Mouse (Mus musculus): ENCODE results near the gene 6430628N08Rik. TPM values are rescaled to one million over a fixed set of nuclear protein-coding genes. Genes with fewer than 3 reads are reported as not detected.
A peak's percentile ranks its signal among the peaks of the same experiment; 100 is the strongest.

The 6430628N08Rik gene
- not detected in 2 replicates for polyA plus RNA-seq (2012; rRNA removed)
- polyA plus RNA-seq (2014; fragmentation: Nextera tagmentation; extraction: Ambion mirVana) = not detected in 2 replicates

DNA sequence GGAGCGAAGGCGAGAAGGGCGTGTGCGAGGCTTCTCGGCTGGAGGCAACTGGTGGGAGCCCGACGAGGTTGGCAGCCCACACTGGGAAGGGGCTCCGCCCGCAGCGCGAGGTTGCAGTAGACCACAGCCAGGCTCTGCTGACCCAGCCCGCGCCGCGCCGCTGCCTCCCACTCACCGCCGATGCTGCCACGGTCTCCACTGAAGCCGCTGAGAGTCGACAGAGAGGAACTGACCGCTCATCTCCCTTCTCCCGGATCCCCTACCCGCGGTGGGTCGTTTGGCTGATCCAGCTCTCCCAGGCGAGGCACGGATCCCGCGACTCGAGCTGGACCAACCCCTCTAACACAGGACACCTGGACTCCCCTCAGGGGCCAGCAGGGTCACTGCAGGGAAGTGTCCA lies at the start of gene 6430628N08Rik:
6430628N08Rik (plus strand) TSS at position 113 of the 400 bp plus-strand sequence.
- ATAC-seq (ENCODE audit: insufficient read depth) (no peak), DNase-seq (ENCODE audit: low read depth in 3 of 3, low spot score in 3 of 3) (no peak)
- no peak within 1 kb of the TSS for H3K9ac ChIP-seq (replicated peaks)
- peak within 1 kb of the TSS; percentile 22; the same call in 1 of the 2 replicates for H3K4me2 ChIP-seq (ENCODE audit: low read depth)
- no peak within 1 kb of the TSS for H3K4me3 ChIP-seq (ENCODE audit: insufficient read depth in 1 of 2, low read depth in 2 of 2, low read length in 2 of 2)
- H3K9me3 ChIP-seq (ENCODE audit: control insufficient read depth, low read length) = no peaks in the 10 kb centered on the region
- no peak within 1 kb of the TSS for H3K27ac ChIP-seq
- TF ChIP-seq CTCF (IDR thresholded peaks at IDR 0.05; ENCODE audit: low read depth) (no peak), EP300 (IDR thresholded peaks at IDR 0.05; ENCODE audit: low read depth) (no peak)
- H3K27me3 ChIP-seq (ENCODE audit: control insufficient read depth, insufficient read depth, low read length) = peaks cover 35% of the 10 kb centered on the region
- no peaks in the 10 kb centered on the region for H3K4me1 ChIP-seq (replicated peaks; ENCODE audit: control insufficient read depth in 2 of 2, insufficient read depth in 2 of 2, low read length in 1 of 2)
- no peaks in the 10 kb centered on the region for H3K36me3 ChIP-seq (replicated peaks; ENCODE audit: control insufficient read depth, insufficient read depth, low read depth)
- 4% methylated on average over 31 of the region's 31 CpGs for WGBS (ENCODE audit: insufficient replicate concordance)

DNA sequence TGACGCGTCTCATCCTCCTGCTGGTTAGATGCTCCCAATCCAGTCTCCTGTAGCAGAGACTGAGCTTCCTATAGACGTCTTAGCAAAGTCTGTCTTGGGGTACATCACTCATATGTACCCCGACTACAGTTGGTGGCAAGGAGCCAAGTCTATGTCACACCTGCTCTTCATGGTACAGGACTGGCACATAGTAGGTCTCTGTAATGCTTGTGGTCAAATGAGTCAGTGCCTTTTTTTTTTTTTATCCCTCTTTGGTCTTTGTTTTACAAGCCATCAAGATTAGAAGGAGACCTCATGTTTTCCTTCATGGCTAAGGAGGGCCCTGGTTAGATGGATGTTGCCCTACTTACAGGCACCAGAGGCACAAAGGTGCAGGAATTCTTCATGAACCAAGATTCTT lies 49.6 kb upstream of the 6430628N08Rik start:
- Histone ChIP-seq H3K4me1 (replicated peaks; ENCODE audit: control insufficient read depth in 2 of 2, insufficient read depth in 2 of 2, low read length in 1 of 2) (peaks cover 13 to 38% of the 10 kb centered on the region in 2 experiments), H3K27ac (no peak overlapping the region), H3K9ac (replicated peaks) (peak overlapping the region; percentile 28)

DNA sequence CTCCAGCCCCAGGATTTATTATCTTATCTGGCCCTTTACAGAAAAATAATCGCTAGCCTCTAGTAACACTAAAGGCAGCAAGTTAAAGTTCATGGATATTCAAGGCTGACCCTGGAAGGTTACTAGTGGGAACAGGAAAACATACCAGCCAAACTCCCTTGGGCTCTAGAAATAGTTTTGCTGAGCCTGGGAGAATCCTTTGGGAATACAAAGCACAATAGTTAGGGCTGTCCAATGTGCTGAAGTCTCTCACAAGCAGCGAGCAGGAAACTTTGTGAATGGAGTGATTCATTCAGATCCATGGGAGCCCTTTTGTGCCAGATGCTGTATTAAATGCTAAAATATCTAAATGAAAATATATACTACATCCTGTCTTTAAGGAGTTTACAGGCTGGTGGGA lies 43.8 kb upstream of the 6430628N08Rik start:
- no peaks in the 10 kb centered on the region for H3K27me3 ChIP-seq (ENCODE audit: control insufficient read depth, insufficient read depth, low read length)
- no peak overlapping the region for H3K4me2 ChIP-seq (ENCODE audit: low read depth)
- 54% methylated on average over 2 of the region's 2 CpGs for WGBS (ENCODE audit: insufficient replicate concordance)
- peak overlapping the region; percentile 78 for H3K27ac ChIP-seq
- H3K36me3 ChIP-seq (replicated peaks; ENCODE audit: control insufficient read depth, insufficient read depth, low read depth) = peaks cover 45% of the 10 kb centered on the region
- TF ChIP-seq EP300 (IDR thresholded peaks at IDR 0.05; ENCODE audit: low read depth) (no peak), CTCF (IDR thresholded peaks at IDR 0.05; ENCODE audit: low read depth) (no peak)
- H3K9ac ChIP-seq (replicated peaks) = peak overlapping the region; percentile 23
- DNase-seq (ENCODE audit: low read depth in 3 of 3, low spot score in 3 of 3) (no peak), ATAC-seq (ENCODE audit: insufficient read depth) (no peak)
- H3K4me3 ChIP-seq (ENCODE audit: insufficient read depth in 1 of 2, low read depth in 2 of 2, low read length in 2 of 2) = no peak overlapping the region
- no peaks in the 10 kb centered on the region for H3K9me3 ChIP-seq (ENCODE audit: control insufficient read depth, low read length)
- peaks cover 53 to 70% of the 10 kb centered on the region in 2 experiments for H3K4me1 ChIP-seq (replicated peaks; ENCODE audit: control insufficient read depth in 2 of 2, insufficient read depth in 2 of 2, low read length in 1 of 2)

More for the DNA sequence above, 49.6 kb upstream of the 6430628N08Rik start:
- Histone ChIP-seq H3K4me2 (ENCODE audit: low read depth) (peak overlapping the region; percentile 65), H3K9me3 (ENCODE audit: control insufficient read depth, low read length) (no peaks in the 10 kb centered on the region), H3K27me3 (ENCODE audit: control insufficient read depth, insufficient read depth, low read length) (no peaks in the 10 kb centered on the region), H3K36me3 (replicated peaks; ENCODE audit: control insufficient read depth, insufficient read depth, low read depth) (peaks cover 15% of the 10 kb centered on the region), H3K4me3 (ENCODE audit: insufficient read depth in 1 of 2, low read depth in 2 of 2, low read length in 2 of 2) (peak overlapping the region; percentile 31 to 65; a peak in 3 of 4 replicates)
- TF ChIP-seq EP300 (IDR thresholded peaks at IDR 0.05; ENCODE audit: low read depth) (no peak), CTCF (IDR thresholded peaks at IDR 0.05; ENCODE audit: low read depth) (no peak)
- ATAC-seq (ENCODE audit: insufficient read depth) (no peak), DNase-seq (ENCODE audit: low read depth in 3 of 3, low spot score in 3 of 3) (no peak)
- WGBS (ENCODE audit: insufficient replicate concordance) = 88% methylated on average over 4 of the region's 4 CpGs

- no peaks in the 10 kb centered on the region for H3K9me3 ChIP-seq (ENCODE audit: control insufficient read depth, low read length)
- DNase-seq (ENCODE audit: low read depth in 3 of 3, low spot score in 3 of 3) (no peak), ATAC-seq (ENCODE audit: insufficient read depth) (no peak)
- 0 out of 2 replicates have a peak, but pooled peaks have one; percentile 13 for TF ChIP-seq CTCF (IDR thresholded peaks at IDR 0.05; ENCODE audit: low read depth)
- 0 out of 2 replicates have a peak, but pooled peaks have one; percentile 12 for TF ChIP-seq EP300 (IDR thresholded peaks at IDR 0.05; ENCODE audit: low read depth)
- 18% methylated on average over 5 of the region's 5 CpGs for WGBS (ENCODE audit: insufficient replicate concordance)
- no peaks in the 10 kb centered on the region for H3K27me3 ChIP-seq (ENCODE audit: control insufficient read depth, insufficient read depth, low read length)
- H3K4me2 ChIP-seq (ENCODE audit: low read depth) = peak overlapping the region; percentile 55
- H3K36me3 ChIP-seq (replicated peaks; ENCODE audit: control insufficient read depth, insufficient read depth, low read depth) = peaks cover 47% of the 10 kb centered on the region
- peaks cover 53 to 68% of the 10 kb centered on the region in 2 experiments for H3K4me1 ChIP-seq (replicated peaks; ENCODE audit: control insufficient read depth in 2 of 2, insufficient read depth in 2 of 2, low read length in 1 of 2)
- 0 out of 4 replicates have a peak overlapping the region, but pooled peaks of 1 of the 2 experiments have one; percentile 3 for H3K4me3 ChIP-seq (ENCODE audit: insufficient read depth in 1 of 2, low read depth in 2 of 2, low read length in 2 of 2)
- H3K9ac ChIP-seq (replicated peaks) = peak overlapping the region; percentile 34
- peak overlapping the region; percentile 78 for H3K27ac ChIP-seq
Measured at GRCm38 (mm10) chr4:115847377-115847776, 43.1 kb upstream of the 6430628N08Rik start.

DNA sequence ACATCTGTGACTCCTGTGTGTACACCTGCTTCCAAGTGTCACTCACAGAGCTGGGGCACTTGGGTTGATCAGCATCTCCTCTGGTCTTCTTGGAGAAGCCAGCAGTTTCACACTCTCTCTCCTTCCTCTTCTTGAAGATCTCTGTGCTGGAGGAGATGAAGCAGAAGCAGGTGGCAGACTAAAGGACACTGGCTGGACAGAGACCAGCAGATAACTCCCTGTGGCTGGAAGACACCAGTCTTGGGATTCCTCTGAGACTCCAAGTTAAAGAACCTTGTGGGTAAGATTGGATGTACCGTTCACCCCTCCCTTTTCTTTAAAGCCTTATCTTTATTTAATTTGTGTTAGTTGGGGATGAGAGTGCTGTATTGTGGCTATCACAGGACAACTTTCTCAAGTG lies 42.4 kb upstream of the 6430628N08Rik start:
- Histone ChIP-seq H3K9me3 (ENCODE audit: control insufficient read depth, low read length) (no peaks in the 10 kb centered on the region), H3K36me3 (replicated peaks; ENCODE audit: control insufficient read depth, insufficient read depth, low read depth) (peaks cover 52% of the 10 kb centered on the region), H3K27ac (peak overlapping the region; percentile 78), H3K9ac (replicated peaks) (peak overlapping the region; percentile 34), H3K27me3 (ENCODE audit: control insufficient read depth, insufficient read depth, low read length) (no peaks in the 10 kb centered on the region), H3K4me3 (ENCODE audit: insufficient read depth in 1 of 2, low read depth in 2 of 2, low read length in 2 of 2) (peak overlapping the region in 1 of 2 experiments; percentile 12; a peak in 2 of 4 replicates), H3K4me2 (ENCODE audit: low read depth) (peak overlapping the region; percentile 55), H3K4me1 (replicated peaks; ENCODE audit: control insufficient read depth in 2 of 2, insufficient read depth in 2 of 2, low read length in 1 of 2) (peaks cover 53 to 64% of the 10 kb centered on the region in 2 experiments)
- WGBS (ENCODE audit: insufficient replicate concordance) = 8% methylated on average over 1 of the region's 1 CpGs
- TF ChIP-seq EP300 (IDR thresholded peaks at IDR 0.05; ENCODE audit: low read depth) (peak; percentile 17; the same call in 1 of the 2 replicates), CTCF (IDR thresholded peaks at IDR 0.05; ENCODE audit: low read depth) (no peak)
- ATAC-seq (ENCODE audit: insufficient read depth) (peak; percentile 11; the same call in 1 of the 2 replicates), DNase-seq (ENCODE audit: low read depth in 3 of 3, low spot score in 3 of 3) (peak in 1 of 3 experiments; percentile 45)
